Mouse (Mus musculus) heart, embryonic 16.5 days (tissue): ENCODE measurements around the gene Tlk1. TPM values are rescaled to one million over a fixed set of nuclear protein-coding genes. Genes with fewer than 3 reads are reported as not detected.

Source experiments
- ATAC-seq: fragments of 200-750 bp; cut with Nextera tagmentation; replicated peaks from 2 replicates; pipeline ENCODE4 v1.8.0; 2017; ENCODE audit warnings: moderate number of reproducible peaks; ENCODE audit not compliant: insufficient read depth, low FRiP score; ENCODE audit errors: extremely low read depth
- H3K27ac ChIP-seq: fragments of 300-500 bp; sonication (generic); 2 replicates; pipeline ENCODE4 v1.5.1; 2014; ENCODE audit warnings: mild to moderate bottlenecking, low read length, control low read depth, moderate library complexity
- H3K27me3 ChIP-seq: fragments of 300-500 bp; sonication (generic); 2 replicates; pipeline ENCODE4 v1.6.1; 2014; ENCODE audit warnings: low read length, mixed read lengths; ENCODE audit not compliant: control insufficient read depth, insufficient read depth
- H3K36me3 ChIP-seq: fragments of 300-500 bp; sonication (generic); 2 replicates; pipeline ENCODE4 v1.6.1; 2014; ENCODE audit not compliant: control insufficient read depth, insufficient read depth
- H3K4me1 ChIP-seq: fragments of 300-500 bp; sonication (generic); 2 replicates; pipeline ENCODE4 v1.6.1; 2014; ENCODE audit warnings: low read length, mixed read lengths; ENCODE audit not compliant: control insufficient read depth, insufficient read depth
- H3K4me2 ChIP-seq: fragments of 300-500 bp; sonication (generic); 2 replicates; pipeline ENCODE4 v1.6.1; 2014; ENCODE audit warnings: low read depth, mild to moderate bottlenecking, control low read depth, low read length
- H3K4me3 ChIP-seq: fragments of 300-500 bp; sonication (generic); 2 replicates; pipeline ENCODE4 v1.5.1; 2014; ENCODE audit warnings: mild to moderate bottlenecking, control low read depth, low read length
- H3K9ac ChIP-seq: fragments of 300-500 bp; sonication (generic); 2 replicates; pipeline ENCODE4 v1.6.1; 2014; ENCODE audit warnings: low read length, control low read depth
- H3K9me3 ChIP-seq: fragments of 300-500 bp; sonication (generic); replicated peaks from 2 replicates; pipeline ENCODE4 v1.6.1; 2016; ENCODE audit warnings: low read length; ENCODE audit not compliant: control insufficient read depth
- WGBS: fragments of 180-500 bp; shearing (Covaris S2); extraction: QIAGEN DNeasy Blood & Tissue Kit; methylation state at CpG from one replicate; pipeline ENCODE4 v1.1.7; 2014; 5-methylcytosine and 5-hydroxymethylcytosine counted together
- polyA plus RNA-seq: library from polyadenylated mRNA; unstranded; fragments of >200 nt; fragmentation: Nextera tagmentation; extraction: Ambion mirVana; gene quantifications from 2 replicates; pipeline ENCODE4 v1.2.1, GENCODE M21; 2015

Tlk1 gene
- polyA plus RNA-seq, 1 experiment from 2014 or later = 19.4 TPM

- WGBS = 52% methylated on average over 9 of the region's 9 CpGs
Observed at GRCm38 (mm10) chr2:70701571-70701970, 124.0 kb downstream of the Tlk1 start.

DNA sequence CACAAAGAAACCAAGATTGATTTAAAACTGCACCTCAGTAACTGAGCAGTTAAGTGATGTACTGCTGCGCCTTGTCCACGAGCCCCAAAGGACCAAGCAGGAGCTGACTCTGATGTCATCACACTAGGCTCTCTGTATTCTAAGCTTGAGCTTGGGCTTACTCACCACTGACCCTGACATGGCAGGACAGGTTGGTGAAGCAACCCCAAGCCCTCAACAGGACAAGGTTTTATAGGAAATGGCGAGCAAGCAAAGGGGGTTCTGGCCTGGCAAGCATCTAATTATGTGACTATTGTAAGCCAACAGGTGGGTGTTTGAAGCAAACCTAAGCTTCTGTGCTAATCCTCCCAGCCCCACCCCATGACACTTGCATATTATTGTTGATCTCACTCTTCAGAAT is 124.7 kb downstream of the Tlk1 start:
- Histone ChIP-seq H3K9ac (no peak overlapping the region), H3K4me2 (no peak overlapping the region), H3K4me1 (peaks cover 12% of the 10 kb centered on the region; the same call in 1 of the 2 replicates), H3K27me3 (no peaks in the 10 kb centered on the region), H3K36me3 (no peaks in the 10 kb centered on the region; the same call in 1 of the 2 replicates), H3K27ac (no peak overlapping the region), H3K4me3 (no peak overlapping the region), H3K9me3 (peaks cover 6% of the 10 kb centered on the region)
- ATAC-seq = no peak
- 79% methylated on average over 3 of the region's 3 CpGs for WGBS

More at GRCm38 (mm10) chr2:70701571-70701970, 124.0 kb downstream of the Tlk1 start:
- H3K9ac ChIP-seq = no peak overlapping the region
- H3K4me1 ChIP-seq = peaks cover 12% of the 10 kb centered on the region; the same call in 1 of the 2 replicates
- H3K9me3 ChIP-seq = peaks cover 6% of the 10 kb centered on the region
- no peak overlapping the region for H3K27ac ChIP-seq
- H3K4me2 ChIP-seq = no peak overlapping the region
- H3K4me3 ChIP-seq = no peak overlapping the region
- ATAC-seq = no peak
- H3K27me3 ChIP-seq = no peaks in the 10 kb centered on the region
- no peaks in the 10 kb centered on the region; the same call in 1 of the 2 replicates for H3K36me3 ChIP-seq

GRCm38 (mm10) chr2:70695712-70696111 is 129.8 kb downstream of the Tlk1 start:
- Histone ChIP-seq H3K27me3 (no peaks in the 10 kb centered on the region), H3K27ac (no peak overlapping the region), H3K4me1 (no peaks in the 10 kb centered on the region), H3K4me3 (no peak overlapping the region), H3K9ac (no peak overlapping the region), H3K4me2 (no peak overlapping the region), H3K36me3 (peaks cover 29% of the 10 kb centered on the region), H3K9me3 (peaks cover 6% of the 10 kb centered on the region)
- no peak for ATAC-seq
- WGBS = 81% methylated on average over 10 of the region's 10 CpGs

DNA sequence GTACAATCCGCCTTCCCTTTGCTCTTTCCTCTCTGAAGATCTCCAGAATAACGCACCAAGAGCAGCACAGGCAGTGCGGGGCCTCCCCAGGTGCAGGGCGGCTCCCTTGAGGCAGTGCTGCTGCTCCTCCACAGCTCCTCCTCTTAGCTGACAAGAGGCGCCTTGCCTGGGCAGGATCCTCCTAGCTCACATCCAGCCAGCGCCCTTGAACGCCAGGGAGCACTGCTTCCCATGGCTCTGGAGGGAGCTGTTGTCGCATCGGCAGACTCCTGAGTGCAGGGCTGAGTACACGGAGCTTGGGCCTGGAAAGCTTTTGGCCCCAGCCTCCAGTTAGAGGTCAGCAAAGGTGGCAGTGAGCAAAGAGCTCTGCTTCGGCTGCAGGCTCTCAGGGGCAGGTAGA is 135.3 kb downstream of the Tlk1 start:
- 69% methylated on average over 11 of the region's 11 CpGs for WGBS
- H3K27ac ChIP-seq = no peak overlapping the region

DNA sequence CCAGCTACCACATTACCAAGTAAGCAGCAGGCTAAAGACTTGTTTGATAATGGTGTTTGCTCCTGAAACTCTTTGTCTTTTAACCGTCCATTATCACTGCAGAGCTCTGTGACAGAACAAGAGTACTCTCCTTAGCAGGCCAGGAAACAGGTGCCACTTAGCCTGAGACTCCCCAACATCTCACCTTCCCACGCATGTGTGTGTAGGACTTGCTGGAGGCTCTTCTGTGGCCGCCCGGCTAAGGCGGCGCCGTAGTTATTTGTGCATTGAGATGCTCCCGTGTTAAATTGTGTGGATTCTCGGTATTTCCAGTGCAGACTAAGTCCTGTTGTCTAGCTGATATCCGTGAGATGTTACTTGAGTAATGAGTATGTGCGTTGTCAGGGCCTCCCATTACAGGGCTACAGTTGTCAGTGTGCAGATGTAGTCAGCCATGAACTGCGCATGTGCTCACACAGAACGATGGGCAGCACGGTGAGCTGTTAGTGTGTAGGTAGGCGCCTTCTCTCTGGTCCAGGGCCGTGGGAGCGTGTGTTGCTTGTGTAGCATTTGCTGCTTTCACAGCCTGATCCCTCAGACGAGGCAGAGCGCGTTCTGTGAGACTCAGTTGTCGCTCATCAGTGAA is 137.0 kb downstream of the Tlk1 start:
- no peak overlapping the region for H3K9ac ChIP-seq
- H3K27ac ChIP-seq = no peak overlapping the region
- 92% methylated on average over 21 of the region's 21 CpGs for WGBS
- H3K9me3 ChIP-seq = no peaks in the 10 kb centered on the region
- ATAC-seq = no peak
- no peak overlapping the region for H3K4me2 ChIP-seq
- H3K4me3 ChIP-seq = no peak overlapping the region
- H3K36me3 ChIP-seq = peaks cover 82% of the 10 kb centered on the region
- H3K4me1 ChIP-seq = no peaks in the 10 kb centered on the region
- no peaks in the 10 kb centered on the region for H3K27me3 ChIP-seq

More for the DNA sequence above, 135.3 kb downstream of the Tlk1 start:
- Histone ChIP-seq H3K27me3 (no peaks in the 10 kb centered on the region), H3K9me3 (no peaks in the 10 kb centered on the region), H3K4me3 (no peak overlapping the region), H3K36me3 (peaks cover 69% of the 10 kb centered on the region), H3K9ac (no peak overlapping the region), H3K4me2 (no peak overlapping the region), H3K4me1 (no peaks in the 10 kb centered on the region)
- ATAC-seq = no peak

DNA sequence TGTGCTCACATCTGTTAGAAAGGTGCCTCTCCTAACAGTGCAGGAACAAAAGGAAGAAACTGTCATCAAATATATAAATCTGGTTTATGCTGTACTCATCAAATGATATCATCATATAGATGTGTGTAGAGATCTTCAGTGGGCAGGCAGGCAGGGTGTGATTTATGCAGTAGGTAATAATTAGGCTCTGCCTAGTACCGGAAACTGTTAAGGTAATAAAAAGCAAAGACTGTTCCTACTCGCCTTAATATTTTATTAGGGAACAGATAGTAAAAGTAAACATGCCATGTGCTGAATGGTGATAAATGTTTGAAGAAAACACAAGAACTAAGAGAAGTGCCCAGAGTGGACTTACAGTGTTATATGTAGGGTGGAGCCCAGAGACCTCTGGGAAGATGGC is 143.2 kb downstream of the Tlk1 start:
- WGBS = 85% methylated on average over 2 of the region's 2 CpGs
- no peak for ATAC-seq
- H3K9ac ChIP-seq = no peak overlapping the region
- H3K4me2 ChIP-seq = no peak overlapping the region
- no peaks in the 10 kb centered on the region for H3K27me3 ChIP-seq
- H3K4me1 ChIP-seq = no peaks in the 10 kb centered on the region
- H3K4me3 ChIP-seq = no peak overlapping the region
- H3K9me3 ChIP-seq = no peaks in the 10 kb centered on the region
- H3K36me3 ChIP-seq = peaks cover 70% of the 10 kb centered on the region
- H3K27ac ChIP-seq = no peak overlapping the region

GRCm38 (mm10) chr2:70673445-70674126 is 151.9 kb downstream of the Tlk1 start:
- no peaks in the 10 kb centered on the region for H3K9me3 ChIP-seq
- no peak for ATAC-seq
- no peak overlapping the region for H3K4me2 ChIP-seq
- H3K4me3 ChIP-seq = no peak overlapping the region
- 52% methylated on average over 7 of the region's 7 CpGs for WGBS
- no peak overlapping the region for H3K9ac ChIP-seq
- peaks cover 7% of the 10 kb centered on the region; the same call in 1 of the 2 replicates for H3K36me3 ChIP-seq
- no peak overlapping the region for H3K27ac ChIP-seq
- H3K27me3 ChIP-seq = no peaks in the 10 kb centered on the region
- peaks cover 9% of the 10 kb centered on the region for H3K4me1 ChIP-seq

DNA sequence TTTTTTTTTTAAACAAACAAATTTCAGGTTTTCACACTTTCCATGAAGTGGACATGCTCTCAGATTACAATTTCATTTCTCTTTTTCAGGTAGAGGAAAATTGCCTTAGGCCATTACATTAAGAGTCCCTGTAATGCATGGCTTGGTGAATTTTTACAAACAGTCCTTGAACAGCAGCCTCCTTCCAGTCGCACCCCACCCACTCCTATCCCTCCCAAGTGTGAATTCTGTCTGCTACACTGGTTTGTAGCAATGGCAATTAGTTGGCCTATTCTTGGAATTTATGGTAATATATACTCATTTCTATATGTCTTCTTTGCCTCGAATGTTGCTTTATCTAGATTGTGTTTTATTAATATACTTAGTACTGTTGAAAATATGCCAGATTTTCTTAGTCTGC is 153.1 kb downstream of the Tlk1 start:
- Histone ChIP-seq H3K4me3 (no peak overlapping the region), H3K36me3 (no peaks in the 10 kb centered on the region), H3K27ac (no peak overlapping the region), H3K9ac (no peak overlapping the region), H3K27me3 (no peaks in the 10 kb centered on the region), H3K4me2 (no peak overlapping the region), H3K9me3 (no peaks in the 10 kb centered on the region), H3K4me1 (peaks cover 9% of the 10 kb centered on the region)
- no peak for ATAC-seq
- WGBS = 76% methylated on average over 2 of the region's 2 CpGs

DNA sequence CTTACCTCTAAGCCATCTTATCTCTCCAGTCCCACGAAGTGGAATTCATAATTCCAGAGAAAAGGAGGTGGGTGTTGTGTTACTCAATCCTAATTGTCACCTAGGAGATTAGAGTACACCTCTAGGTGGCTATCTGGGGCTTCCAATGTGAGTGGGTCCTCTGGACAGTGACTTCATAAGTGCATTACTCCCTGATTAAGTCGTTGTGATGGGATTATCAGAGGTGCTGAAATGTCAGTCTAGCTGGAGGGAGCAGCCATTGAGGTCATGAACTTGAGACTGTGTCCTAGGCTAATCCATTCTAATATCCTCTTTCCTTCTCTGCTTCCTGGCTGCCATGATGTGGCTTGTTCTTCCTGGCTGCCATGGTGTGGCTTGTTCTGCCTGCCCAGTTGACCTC is 155.6 kb downstream of the Tlk1 start:
- Histone ChIP-seq H3K9me3 (no peaks in the 10 kb centered on the region), H3K27ac (no peak overlapping the region), H3K4me3 (no peak overlapping the region), H3K4me2 (no peak overlapping the region), H3K36me3 (no peaks in the 10 kb centered on the region), H3K4me1 (peaks cover 9% of the 10 kb centered on the region), H3K9ac (no peak overlapping the region), H3K27me3 (no peaks in the 10 kb centered on the region)
- no peak for ATAC-seq
- WGBS = 27% methylated on average over 2 of the region's 2 CpGs
